Mouse (Mus musculus) liver, embryonic 11.5 days (tissue): ENCODE data around the gene Kcnma1. TPM values are rescaled to one million over a fixed set of nuclear protein-coding genes. Genes with fewer than 3 reads are reported as not detected.

Experiments used
- ATAC-seq: fragments of 200-750 bp; cut with Nextera tagmentation; replicated peaks from 2 replicates; pipeline ENCODE4 v1.8.0; 2017; ENCODE audit warnings: moderate number of reproducible peaks, mild to moderate bottlenecking, moderate TSS enrichment, moderate library complexity; ENCODE audit not compliant: low FRiP score
- DNase-seq: peaks from one replicate; pipeline ENCODE4 v3.0.0-alpha.2; 2017; ENCODE audit warnings: low spot score
- H3K27ac ChIP-seq: fragments of 300-500 bp; sonication (generic); 2 replicates; pipeline ENCODE4 v1.5.1; 2014; ENCODE audit warnings: mild to moderate bottlenecking, low read depth, low read length, control low read depth
- H3K27me3 ChIP-seq: fragments of 300-500 bp; sonication (generic); replicated peaks from 2 replicates; pipeline ENCODE4 v1.6.1; 2014; ENCODE audit warnings: low read length, mixed read lengths; ENCODE audit not compliant: control insufficient read depth, insufficient read depth
- H3K36me3 ChIP-seq: fragments of 300-500 bp; sonication (generic); 2 replicates; pipeline ENCODE4 v1.6.1; 2014; ENCODE audit warnings: mild to moderate bottlenecking, low read length, moderate library complexity, mixed read lengths; ENCODE audit not compliant: control insufficient read depth, insufficient read depth
- H3K4me1 ChIP-seq: fragments of 300-500 bp; sonication (generic); replicated peaks from 2 replicates; pipeline ENCODE4 v1.6.1; 2014; ENCODE audit warnings: low read length, mixed read lengths; ENCODE audit not compliant: control insufficient read depth, insufficient read depth
- H3K4me2 ChIP-seq: fragments of 300-500 bp; sonication (generic); 2 replicates; pipeline ENCODE4 v1.6.1; 2014; ENCODE audit warnings: mild to moderate bottlenecking, control low read depth, moderate library complexity
- H3K4me3 ChIP-seq: fragments of 300-500 bp; sonication (generic); 2 replicates; pipeline ENCODE4 v1.5.1; 2014; ENCODE audit warnings: low read depth, low read length, control low read depth
- H3K9ac ChIP-seq: fragments of 300-500 bp; sonication (generic); 2 replicates; pipeline ENCODE4 v1.6.1; 2014; ENCODE audit warnings: low read depth, low read length, control low read depth
- H3K9me3 ChIP-seq: fragments of 300-500 bp; sonication (generic); 2 replicates; pipeline ENCODE4 v1.6.1; 2016; ENCODE audit warnings: low read length, inconsistent platforms, mixed read lengths; ENCODE audit not compliant: control insufficient read depth
- polyA plus RNA-seq: library from polyadenylated mRNA; unstranded; fragments of >200 nt; fragmentation: Nextera tagmentation; extraction: Ambion mirVana; gene quantifications from 2 replicates; pipeline ENCODE4 v1.2.1, GENCODE M21; 2014

Kcnma1 gene
- polyA plus RNA-seq, 1 experiment from 2014 or later, result 0.58 TPM

DNA sequence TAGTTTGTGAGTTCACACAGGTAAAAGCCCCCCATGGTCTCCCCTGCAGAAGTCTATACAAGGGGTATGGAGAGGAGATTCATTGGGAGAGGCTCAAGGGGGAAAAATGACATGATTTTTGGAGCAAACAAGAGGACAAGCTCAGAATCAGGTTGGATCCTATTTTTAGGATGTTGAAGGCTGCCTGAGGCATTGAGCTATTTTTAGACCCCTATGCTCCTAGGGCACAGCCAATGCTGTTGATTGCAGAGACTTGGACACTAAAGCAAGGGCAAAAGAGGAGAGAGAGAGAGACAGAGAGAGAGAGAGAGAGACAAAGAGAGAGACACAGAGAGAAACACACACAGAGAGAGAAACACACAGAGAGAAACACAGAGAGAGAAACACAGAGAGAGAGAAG lies 770.4 kb downstream of the Kcnma1 start:
- DNase-seq (no peak), ATAC-seq (no peak)
- Histone ChIP-seq H3K4me3 (no peak overlapping the region), H3K9ac (no peak overlapping the region), H3K4me1 (no peaks in the 10 kb centered on the region), H3K27ac (no peak overlapping the region), H3K27me3 (no peaks in the 10 kb centered on the region), H3K36me3 (no peaks in the 10 kb centered on the region), H3K9me3 (no peaks in the 10 kb centered on the region), H3K4me2 (no peak overlapping the region)

Other genes starting within 250 kb of the Kcnma1 start
- 7.7 and 9.2 TPM in 2 replicates for gene Dlg5, start 231.4 kb upstream of the Kcnma1 start, polyA plus RNA-seq